Mouse (Mus musculus) embryonic facial prominence, embryonic 11.5 days (tissue): ENCODE data around the gene Amelx. TPM values are rescaled to one million over a fixed set of nuclear protein-coding genes. Genes with fewer than 3 reads are reported as not detected.

Experiments used
- ATAC-seq: fragments of 200-750 bp; cut with Nextera tagmentation; replicated peaks from 2 replicates; pipeline ENCODE4 v1.8.0; 2017; ENCODE audit warnings: low read depth; ENCODE audit not compliant: insufficient number of reproducible peaks, low FRiP score, low TSS enrichment
- DNase-seq: peaks from one replicate; pipeline ENCODE4 v3.0.0-alpha.2; 2015; ENCODE audit warnings: low spot score
- H3K27ac ChIP-seq: fragments of 300-500 bp; sonication (generic); replicated peaks from 2 replicates; pipeline ENCODE4 v1.5.1; 2014; ENCODE audit warnings: mild to moderate bottlenecking, low read depth, low read length, control low read depth
- H3K27me3 ChIP-seq: fragments of 300-500 bp; sonication (generic); 2 replicates; pipeline ENCODE4 v1.6.1; 2014; ENCODE audit warnings: mild to moderate bottlenecking, low read length, moderate library complexity, mixed read lengths; ENCODE audit not compliant: control insufficient read depth, insufficient read depth
- H3K36me3 ChIP-seq: fragments of 300-500 bp; sonication (generic); replicated peaks from 2 replicates; pipeline ENCODE4 v1.6.1; 2014; ENCODE audit warnings: low read depth, mild to moderate bottlenecking, low read length, moderate library complexity, mixed read lengths; ENCODE audit not compliant: control insufficient read depth, insufficient read depth
- H3K4me1 ChIP-seq: fragments of 300-500 bp; sonication (generic); 2 replicates; pipeline ENCODE4 v1.6.1; 2014; ENCODE audit warnings: low read length, mixed read lengths; ENCODE audit not compliant: control insufficient read depth, insufficient read depth
- H3K4me2 ChIP-seq: fragments of 300-500 bp; sonication (generic); 2 replicates; pipeline ENCODE4 v1.6.1; 2014; ENCODE audit warnings: low read depth, mild to moderate bottlenecking, control low read depth, low read length, moderate library complexity
- H3K4me3 ChIP-seq: fragments of 300-500 bp; sonication (generic); 2 replicates; pipeline ENCODE4 v1.5.1; 2014; ENCODE audit warnings: low read depth, low read length, control low read depth
- H3K9ac ChIP-seq: fragments of 300-500 bp; sonication (generic); replicated peaks from 2 replicates; pipeline ENCODE4 v1.6.1; 2014; ENCODE audit warnings: mild to moderate bottlenecking, control low read depth, low read length
- H3K9me3 ChIP-seq: fragments of 300-500 bp; sonication (generic); replicated peaks from 2 replicates; pipeline ENCODE4 v1.6.1; 2016; ENCODE audit warnings: mild to moderate bottlenecking, low read length, inconsistent platforms, mixed read lengths; ENCODE audit not compliant: control insufficient read depth
- WGBS: fragments of 180-500 bp; shearing (Covaris S2); extraction: QIAGEN DNeasy Blood & Tissue Kit; methylation state at CpG from one replicate; pipeline ENCODE4 v1.1.7; 2014; 5-methylcytosine and 5-hydroxymethylcytosine counted together
- polyA plus RNA-seq: library from polyadenylated mRNA; unstranded; fragments of >200 nt; fragmentation: Nextera tagmentation; extraction: Ambion mirVana; gene quantifications from 2 replicates; pipeline ENCODE4 v1.2.1, GENCODE M21; 2014

Amelx gene
- polyA plus RNA-seq, 1 experiment from 2014 or later: not detected

DNA sequence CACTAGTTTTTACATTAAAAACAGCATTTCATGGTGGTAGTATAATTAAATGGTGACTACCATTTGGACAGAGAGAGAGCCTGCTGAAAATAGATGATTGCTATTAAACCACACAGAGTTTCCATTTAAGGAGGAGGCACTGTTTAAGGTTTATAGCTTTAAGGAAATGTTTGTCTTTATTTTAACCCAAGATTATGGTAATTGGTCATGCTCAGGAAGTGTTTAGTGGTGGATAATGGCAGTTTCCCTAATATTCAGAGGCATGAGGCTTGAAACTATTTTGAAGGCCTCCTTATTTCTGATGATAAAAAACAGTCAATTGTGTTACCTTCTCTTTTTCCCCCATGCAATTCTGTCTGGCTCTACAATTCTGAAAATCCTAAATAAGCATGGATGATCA, 33.2 kb downstream of the Amelx start:
- no peak overlapping the region for H3K4me2 ChIP-seq
- no peaks in the 10 kb centered on the region for H3K9me3 ChIP-seq
- H3K4me1 ChIP-seq: no peaks in the 10 kb centered on the region
- no peaks in the 10 kb centered on the region for H3K36me3 ChIP-seq
- H3K27ac ChIP-seq: no peak overlapping the region
- no peak for DNase-seq
- no peak overlapping the region for H3K9ac ChIP-seq
- H3K4me3 ChIP-seq: no peak overlapping the region
- ATAC-seq: no peak
- H3K27me3 ChIP-seq: no peaks in the 10 kb centered on the region

DNA sequence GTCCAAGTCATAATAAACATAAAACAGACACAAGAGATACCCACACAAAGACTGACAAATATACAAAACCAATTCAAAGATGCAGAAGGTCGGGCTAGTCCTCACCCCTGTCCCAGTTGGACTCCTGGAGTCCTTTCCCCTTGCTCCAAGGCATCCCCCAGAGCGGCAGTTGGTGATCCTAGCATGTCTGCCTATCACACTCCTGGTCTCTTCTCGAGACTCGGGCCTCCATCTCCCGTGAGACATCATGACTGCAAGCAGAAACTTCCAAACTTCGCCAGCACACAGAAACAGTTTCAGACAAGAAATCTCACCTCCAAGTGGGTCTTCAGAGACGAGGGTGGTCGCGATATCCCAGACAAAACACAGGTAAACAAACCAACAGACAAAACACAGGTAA, 46.5 kb downstream of the Amelx start:
- no peaks in the 10 kb centered on the region for H3K27me3 ChIP-seq
- H3K9me3 ChIP-seq: no peaks in the 10 kb centered on the region
- no peaks in the 10 kb centered on the region for H3K4me1 ChIP-seq
- WGBS: 78% methylated on average over 9 of the region's 9 CpGs
- no peak overlapping the region for H3K4me3 ChIP-seq
- no peak overlapping the region for H3K4me2 ChIP-seq
- H3K9ac ChIP-seq: no peak overlapping the region
- ATAC-seq (no peak), DNase-seq (no peak)
- H3K36me3 ChIP-seq: no peaks in the 10 kb centered on the region
- H3K27ac ChIP-seq: no peak overlapping the region

GRCm38 (mm10) chrX:169139758-169140157, 47.2 kb downstream of the Amelx start:
- Histone ChIP-seq H3K9ac (no peak overlapping the region), H3K4me3 (no peak overlapping the region), H3K4me1 (no peaks in the 10 kb centered on the region), H3K9me3 (no peaks in the 10 kb centered on the region), H3K27ac (no peak overlapping the region), H3K4me2 (no peak overlapping the region), H3K27me3 (no peaks in the 10 kb centered on the region), H3K36me3 (no peaks in the 10 kb centered on the region)
- DNase-seq (no peak), ATAC-seq (no peak)
- 91% methylated on average over 7 of the region's 7 CpGs for WGBS

Other genes starting within 250 kb of the Amelx start
- gene Hccs, start 133.2 kb upstream of the Amelx start, polyA plus RNA-seq: 43.6 and 48.8 TPM in 2 replicates